Mouse (Mus musculus): ENCODE results near the gene Cyp4a30b. TPM values are rescaled to one million over a fixed set of nuclear protein-coding genes. Genes with fewer than 3 reads are reported as not detected.
A peak's percentile ranks its signal among the peaks of the same experiment; 100 is the strongest.
"Not testable (repeated sequence)": the region's sequence is repeated elsewhere in the genome, so short reads cannot be mapped to it uniquely, and the experiment has no call there.

Gene Cyp4a30b
- not detected in 2 replicates for polyA plus RNA-seq (2015; fragmentation: Nextera tagmentation; extraction: Ambion mirVana)

DNA sequence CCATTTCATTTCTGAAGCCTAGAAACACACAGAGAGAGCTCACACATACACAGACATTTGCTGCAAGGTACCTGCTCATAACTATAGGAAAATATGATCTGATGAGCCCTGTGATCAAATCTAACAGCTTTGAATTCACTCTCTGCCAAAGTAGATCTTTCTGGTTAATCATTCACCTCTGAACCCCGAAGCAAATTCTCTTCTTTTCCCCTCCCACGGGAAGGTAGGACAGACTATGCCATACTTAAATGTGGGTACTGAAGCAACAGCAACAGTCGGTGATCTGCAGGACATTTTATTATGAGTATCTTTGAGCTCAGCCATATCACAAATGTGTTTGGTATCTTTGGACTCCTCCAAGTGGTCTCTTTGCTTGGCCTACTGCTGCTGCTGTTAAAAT is at the start of gene Cyp4a30b:
Gene Cyp4a30b, plus strand, starts transcription at position 301 of the 400 bp plus-strand sequence.
- peak; percentile 44 for ATAC-seq

GRCm38 (mm10) chr4:115411324-115411723 is 41.1 kb upstream of the Cyp4a30b start, which contains the start of gene Cyp4a12b:
Cyp4a12b (plus strand) TSS chr4:115411624.
- not testable (repeated sequence) for ATAC-seq

More for the DNA sequence above, at the start of gene Cyp4a30b:
- Histone ChIP-seq H3K27me3 (replicated peaks; ENCODE audit: control insufficient read depth, insufficient read depth, low read length) (no peaks in the 10 kb centered on the region), H3K4me2 (ENCODE audit: low read depth, low read length) (no peak within 1 kb of the TSS), H3K9me3 (ENCODE audit: control insufficient read depth, low read length) (no peaks in the 10 kb centered on the region), H3K4me3 (ENCODE audit: low read length) (no peak within 1 kb of the TSS), H3K27ac (ENCODE audit: low read length) (no peak within 1 kb of the TSS), H3K36me3 (ENCODE audit: control insufficient read depth, insufficient read depth, low read length) (no peaks in the 10 kb centered on the region), H3K4me1 (ENCODE audit: control insufficient read depth, insufficient read depth, low read length) (no peaks in the 10 kb centered on the region), H3K9ac (ENCODE audit: low read depth, low read length) (no peak within 1 kb of the TSS)
- WGBS, result 63% methylated on average over 3 of the region's 3 CpGs

DNA sequence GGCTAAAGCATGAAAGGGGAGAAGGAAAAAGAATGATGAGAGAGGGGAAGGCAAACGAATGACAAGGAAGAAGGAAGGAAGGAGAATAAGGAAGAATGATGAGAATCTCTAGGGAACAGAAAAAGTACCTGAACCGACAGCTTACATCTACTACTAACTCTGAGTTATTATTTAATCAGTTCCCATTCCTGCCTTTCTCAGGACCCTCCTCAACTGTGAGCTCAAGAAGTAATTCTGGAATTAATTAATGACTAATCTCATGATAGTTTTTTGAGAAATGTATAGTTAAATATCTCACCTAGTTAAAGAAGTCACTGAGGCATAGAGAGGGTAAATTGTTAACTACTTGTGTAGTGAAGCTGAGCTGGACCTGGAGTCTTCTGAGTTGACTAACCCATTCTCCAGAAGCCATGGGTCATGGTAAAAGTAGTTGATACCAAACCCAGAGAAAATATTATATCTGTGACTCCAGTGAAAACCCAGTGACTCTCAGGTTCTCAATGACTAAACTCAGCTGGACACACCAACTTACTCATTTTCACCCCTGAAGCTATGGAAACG is 1.7 kb upstream of the Cyp4a30b start:
- H3K9me3 ChIP-seq (ENCODE audit: control insufficient read depth, low read length), result no peaks in the 10 kb centered on the region
- H3K4me2 ChIP-seq (ENCODE audit: low read depth, low read length), result no peak overlapping the region
- H3K36me3 ChIP-seq (ENCODE audit: control insufficient read depth, insufficient read depth, low read length), result no peaks in the 10 kb centered on the region
- no peaks in the 10 kb centered on the region for H3K4me1 ChIP-seq (ENCODE audit: control insufficient read depth, insufficient read depth, low read length)
- ATAC-seq, result no peak
- 67% methylated on average over 3 of the region's 3 CpGs for WGBS
- H3K4me3 ChIP-seq (ENCODE audit: low read length), result no peak overlapping the region
- H3K27me3 ChIP-seq (replicated peaks; ENCODE audit: control insufficient read depth, insufficient read depth, low read length), result no peaks in the 10 kb centered on the region
- H3K9ac ChIP-seq (ENCODE audit: low read depth, low read length), result no peak overlapping the region
- no peak overlapping the region for H3K27ac ChIP-seq (ENCODE audit: low read length)

More at GRCm38 (mm10) chr4:115411324-115411723, 41.1 kb upstream of the Cyp4a30b start, which contains the start of gene Cyp4a12b:
- H3K36me3 ChIP-seq (ENCODE audit: control insufficient read depth, insufficient read depth, low read length); H3K9ac ChIP-seq (ENCODE audit: low read depth, low read length); H3K4me1 ChIP-seq (ENCODE audit: control insufficient read depth, insufficient read depth, low read length); H3K4me3 ChIP-seq (ENCODE audit: low read length); H3K27me3 ChIP-seq (replicated peaks; ENCODE audit: control insufficient read depth, insufficient read depth, low read length); H3K4me2 ChIP-seq (ENCODE audit: low read depth, low read length); H3K9me3 ChIP-seq (ENCODE audit: control insufficient read depth, low read length); H3K27ac ChIP-seq (ENCODE audit: low read length): not testable (repeated sequence)

DNA sequence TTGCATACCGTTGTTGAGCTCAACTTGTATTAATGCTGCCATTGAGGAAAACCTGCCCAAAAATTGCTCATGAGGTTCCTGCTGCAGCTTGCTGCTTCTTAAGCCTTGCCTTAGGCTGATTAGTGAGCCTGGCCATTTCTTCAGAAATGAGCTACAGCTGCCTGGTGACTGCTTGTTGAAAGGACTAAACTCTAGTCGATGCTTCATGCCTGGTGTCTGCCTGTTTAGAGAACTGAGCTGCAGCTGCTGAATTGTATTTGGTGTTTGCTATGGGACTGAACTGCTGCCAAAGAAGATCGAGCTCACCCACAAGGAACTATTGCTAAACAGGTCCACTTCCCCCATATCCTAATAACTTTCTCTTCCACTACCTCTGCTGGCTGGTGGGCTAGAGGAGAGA is 21.2 kb downstream of the Cyp4a30b start:
- H3K4me3 ChIP-seq (ENCODE audit: low read length); H3K27ac ChIP-seq (ENCODE audit: low read length); H3K9ac ChIP-seq (ENCODE audit: low read depth, low read length); ATAC-seq; H3K36me3 ChIP-seq (ENCODE audit: control insufficient read depth, insufficient read depth, low read length); H3K4me2 ChIP-seq (ENCODE audit: low read depth, low read length); H3K9me3 ChIP-seq (ENCODE audit: control insufficient read depth, low read length); H3K27me3 ChIP-seq (replicated peaks; ENCODE audit: control insufficient read depth, insufficient read depth, low read length); H3K4me1 ChIP-seq (ENCODE audit: control insufficient read depth, insufficient read depth, low read length): not testable (repeated sequence)
- 76% methylated on average over 3 of the region's 3 CpGs for WGBS

DNA sequence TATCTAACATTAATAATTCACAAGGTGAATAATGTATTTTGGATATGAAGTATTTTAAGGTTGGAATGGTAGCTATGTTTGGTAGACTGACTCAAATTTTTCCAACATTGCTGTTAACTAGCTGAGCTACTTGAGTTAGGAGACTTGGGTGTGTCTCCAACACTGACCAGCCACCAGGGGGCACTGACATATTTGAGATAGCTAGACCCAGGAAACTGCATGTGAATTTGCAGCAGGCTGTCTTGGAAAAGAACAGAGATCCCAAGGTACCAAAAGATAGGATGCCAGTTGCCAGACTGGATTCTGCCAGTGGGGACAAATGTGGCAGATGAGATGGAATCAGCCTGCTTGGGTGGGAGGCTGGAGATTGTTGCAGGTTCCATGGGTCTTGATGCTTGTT is 23.6 kb downstream of the Cyp4a30b start:
- not testable (repeated sequence) for ATAC-seq; H3K4me1 ChIP-seq (ENCODE audit: control insufficient read depth, insufficient read depth, low read length); H3K9ac ChIP-seq (ENCODE audit: low read depth, low read length); H3K27ac ChIP-seq (ENCODE audit: low read length); H3K4me3 ChIP-seq (ENCODE audit: low read length); H3K27me3 ChIP-seq (replicated peaks; ENCODE audit: control insufficient read depth, insufficient read depth, low read length); H3K36me3 ChIP-seq (ENCODE audit: control insufficient read depth, insufficient read depth, low read length); H3K4me2 ChIP-seq (ENCODE audit: low read depth, low read length); H3K9me3 ChIP-seq (ENCODE audit: control insufficient read depth, low read length)

GRCm38 (mm10) chr4:115481006-115481652 is 28.7 kb downstream of the Cyp4a30b start:
- Histone ChIP-seq H3K36me3 (ENCODE audit: control insufficient read depth, insufficient read depth, low read length) (no peaks in the 10 kb centered on the region), H3K4me1 (ENCODE audit: control insufficient read depth, insufficient read depth, low read length) (no peaks in the 10 kb centered on the region), H3K27me3 (replicated peaks; ENCODE audit: control insufficient read depth, insufficient read depth, low read length) (no peaks in the 10 kb centered on the region), H3K9me3 (ENCODE audit: control insufficient read depth, low read length) (no peaks in the 10 kb centered on the region), H3K9ac (ENCODE audit: low read depth, low read length) (no peak overlapping the region), H3K4me2 (ENCODE audit: low read depth, low read length) (no peak overlapping the region), H3K27ac (ENCODE audit: low read length) (no peak overlapping the region), H3K4me3 (ENCODE audit: low read length) (no peak overlapping the region)
- WGBS, result 62% methylated on average over 6 of the region's 6 CpGs
- no peak for ATAC-seq

- no peak within 1 kb of the TSS for H3K9ac ChIP-seq (ENCODE audit: low read depth, low read length)
- no peaks in the 10 kb centered on the region for H3K9me3 ChIP-seq (ENCODE audit: control insufficient read depth, low read length)
- H3K27ac ChIP-seq (ENCODE audit: low read length), result no peak within 1 kb of the TSS
- ATAC-seq, result no peak
- no peak within 1 kb of the TSS for H3K4me2 ChIP-seq (ENCODE audit: low read depth, low read length)
- H3K4me3 ChIP-seq (ENCODE audit: low read length), result no peak within 1 kb of the TSS
- no peaks in the 10 kb centered on the region for H3K27me3 ChIP-seq (replicated peaks; ENCODE audit: control insufficient read depth, insufficient read depth, low read length)
- 64% methylated on average over 1 of the region's 1 CpGs for WGBS
- H3K36me3 ChIP-seq (ENCODE audit: control insufficient read depth, insufficient read depth, low read length), result no peaks in the 10 kb centered on the region
- H3K4me1 ChIP-seq (ENCODE audit: control insufficient read depth, insufficient read depth, low read length), result no peaks in the 10 kb centered on the region
Measured at GRCm38 (mm10) chr4:115496001-115496400, 43.6 kb downstream of the Cyp4a30b start, which contains the start of gene Cyp4a14. Cyp4a14 (minus strand) TSS chr4:115496142.

- 70% methylated on average over 3 of the region's 3 CpGs for WGBS
- H3K4me2 ChIP-seq (ENCODE audit: low read depth, low read length), result no peak overlapping the region
- no peaks in the 10 kb centered on the region for H3K4me1 ChIP-seq (ENCODE audit: control insufficient read depth, insufficient read depth, low read length)
- no peaks in the 10 kb centered on the region for H3K9me3 ChIP-seq (ENCODE audit: control insufficient read depth, low read length)
- no peak overlapping the region for H3K4me3 ChIP-seq (ENCODE audit: low read length)
- H3K9ac ChIP-seq (ENCODE audit: low read depth, low read length), result no peak overlapping the region
- H3K27me3 ChIP-seq (replicated peaks; ENCODE audit: control insufficient read depth, insufficient read depth, low read length), result no peaks in the 10 kb centered on the region
- no peak overlapping the region for H3K27ac ChIP-seq (ENCODE audit: low read length)
- H3K36me3 ChIP-seq (ENCODE audit: control insufficient read depth, insufficient read depth, low read length), result no peaks in the 10 kb centered on the region
- ATAC-seq, result no peak
Measured at GRCm38 (mm10) chr4:115497466-115497865, 45.1 kb downstream of the Cyp4a30b start.

GRCm38 (mm10) chr4:115513964-115514363 is 61.6 kb downstream of the Cyp4a30b start:
- H3K9me3 ChIP-seq (ENCODE audit: control insufficient read depth, low read length); H3K36me3 ChIP-seq (ENCODE audit: control insufficient read depth, insufficient read depth, low read length); H3K4me2 ChIP-seq (ENCODE audit: low read depth, low read length); H3K4me1 ChIP-seq (ENCODE audit: control insufficient read depth, insufficient read depth, low read length); H3K27me3 ChIP-seq (replicated peaks; ENCODE audit: control insufficient read depth, insufficient read depth, low read length); H3K27ac ChIP-seq (ENCODE audit: low read length); H3K9ac ChIP-seq (ENCODE audit: low read depth, low read length); H3K4me3 ChIP-seq (ENCODE audit: low read length): not testable (repeated sequence)
- peak; percentile 80 for ATAC-seq

- not testable (repeated sequence) for H3K9me3 ChIP-seq (ENCODE audit: control insufficient read depth, low read length); H3K4me3 ChIP-seq (ENCODE audit: low read length); H3K27ac ChIP-seq (ENCODE audit: low read length); H3K4me2 ChIP-seq (ENCODE audit: low read depth, low read length); ATAC-seq; H3K36me3 ChIP-seq (ENCODE audit: control insufficient read depth, insufficient read depth, low read length); H3K27me3 ChIP-seq (replicated peaks; ENCODE audit: control insufficient read depth, insufficient read depth, low read length); H3K9ac ChIP-seq (ENCODE audit: low read depth, low read length); H3K4me1 ChIP-seq (ENCODE audit: control insufficient read depth, insufficient read depth, low read length)
- WGBS, result 80% methylated on average over 5 of the region's 5 CpGs
Measured at GRCm38 (mm10) chr4:115518000-115518399, 65.6 kb downstream of the Cyp4a30b start, which contains the start of gene Cyp4a10. Cyp4a10 (plus strand) TSS chr4:115518264.

All from intestine, embryonic 16.5 days (tissue).